Mouse (Mus musculus): ENCODE data around the gene Fbxw10.

Fbxw10 gene

DNA sequence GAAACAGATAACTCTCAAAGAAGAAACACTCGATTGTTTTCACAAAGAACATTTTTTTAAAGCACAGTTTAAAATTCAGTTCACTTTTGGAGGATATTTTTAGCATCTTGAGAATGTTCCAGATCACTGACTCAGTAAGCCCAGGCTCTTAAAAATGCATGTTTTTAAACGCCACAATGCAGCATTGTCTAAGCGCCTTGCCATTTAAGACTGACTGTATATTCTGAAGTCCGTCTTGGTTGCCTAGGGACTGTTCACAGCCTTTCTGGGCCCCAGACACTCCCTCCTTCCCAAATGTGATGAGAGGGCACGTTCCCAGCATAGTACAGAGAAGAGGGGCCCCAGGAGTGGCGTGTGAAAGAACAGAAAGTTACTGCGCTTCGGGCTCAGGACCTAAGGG lies 64.5 kb downstream of the Fbxw10 start:
- no peak for DNase-seq

DNA sequence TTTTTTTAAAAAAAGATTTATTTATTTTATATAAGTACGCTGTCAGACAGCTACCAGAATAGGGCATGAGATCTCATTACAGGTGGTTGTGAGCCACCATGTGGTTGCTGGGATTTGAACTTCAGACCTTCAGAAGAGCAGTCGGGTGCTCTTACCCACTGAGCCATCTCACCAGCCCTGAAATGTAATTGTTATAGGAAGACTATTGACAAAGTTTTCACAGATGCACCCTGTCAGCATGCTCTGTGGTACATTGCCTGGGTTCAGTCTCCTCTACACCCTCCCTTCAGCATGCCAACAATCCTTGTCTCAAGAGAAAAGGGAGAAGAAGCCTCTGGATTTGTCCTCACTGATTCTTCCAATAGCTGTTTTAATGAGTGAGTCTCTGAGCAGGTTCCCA lies 66.3 kb downstream of the Fbxw10 start:
- DNase-seq = no peak

- DNase-seq = peak; percentile 56
Measured at GRCm38 (mm10) chr11:62914532-62914931, 67.7 kb downstream of the Fbxw10 start.

DNA sequence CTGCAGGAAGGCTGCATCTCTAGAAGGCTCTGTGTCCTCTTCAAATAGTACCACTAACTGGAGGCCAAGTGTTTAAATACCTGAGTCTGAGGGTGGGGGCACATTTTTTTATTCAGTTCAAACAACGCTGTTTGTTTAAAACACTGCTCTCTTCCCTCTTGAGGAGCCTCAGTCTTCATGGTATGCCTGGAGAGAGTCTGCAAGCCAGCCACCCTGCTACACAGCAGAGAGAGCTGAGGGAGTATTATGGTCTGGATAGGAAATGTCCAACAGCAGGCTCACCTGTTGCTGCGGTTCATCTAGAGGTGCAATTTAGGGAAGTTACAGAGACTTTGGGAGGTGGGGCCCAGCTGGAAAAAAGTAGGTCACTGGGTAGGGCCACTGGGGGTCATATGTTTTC lies 68.6 kb downstream of the Fbxw10 start:
- DNase-seq = no peak

GRCm38 (mm10) chr11:62916765-62917164 lies 69.9 kb downstream of the Fbxw10 start:
- DNase-seq = no peak

GRCm38 (mm10) chr11:62919946-62920742 lies 73.3 kb downstream of the Fbxw10 start:
- peak in 1 of 2 experiments; percentile 26 for DNase-seq

GRCm38 (mm10) chr11:62920743-62921050 lies 73.8 kb downstream of the Fbxw10 start:
- no peak for DNase-seq

GRCm38 (mm10) chr11:62921052-62921977 lies 74.4 kb downstream of the Fbxw10 start:
- DNase-seq = peak; percentile 96

DNA sequence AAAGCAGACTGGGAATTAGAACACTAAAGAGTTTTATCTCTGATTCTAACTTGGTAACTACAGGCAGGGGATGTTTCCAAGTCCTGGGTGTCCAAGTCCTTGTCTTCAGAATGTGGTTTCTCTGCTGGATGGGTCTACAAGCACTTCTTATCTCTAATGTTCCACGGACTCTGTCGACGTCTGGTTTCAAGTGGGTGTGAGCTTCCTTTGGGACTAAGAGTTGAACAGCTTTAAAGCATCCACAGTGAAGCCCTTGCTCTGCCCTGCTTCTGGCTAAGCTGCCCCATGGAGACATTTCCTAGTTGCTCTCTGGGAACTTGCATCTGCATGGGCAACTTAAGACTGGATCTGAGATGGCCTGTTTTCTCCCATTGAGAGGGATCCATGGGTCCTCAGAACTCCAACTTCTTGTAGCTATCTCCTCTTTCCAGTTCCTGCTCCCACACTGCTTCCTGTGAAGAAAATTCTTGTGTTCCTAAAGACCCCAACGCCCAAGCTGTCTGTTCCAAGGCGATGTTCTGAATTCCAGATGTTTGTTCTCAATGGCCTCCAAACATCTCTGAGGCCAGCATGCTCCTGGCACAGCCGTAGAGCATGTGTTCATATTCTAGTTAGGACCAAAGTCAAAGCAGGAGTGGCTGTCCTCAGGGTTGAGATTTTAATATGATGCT lies 77.4 kb downstream of the Fbxw10 start:
- peak in 1 of 2 experiments; percentile 28 for DNase-seq
